Mouse (Mus musculus) cerebellum, adult 2 months (tissue): ENCODE results near the gene Wdr93. TPM values are rescaled to one million over a fixed set of nuclear protein-coding genes. Genes with fewer than 3 reads are reported as not detected.

Source experiments
- DNase-seq, 2 experiments: peaks; one replicate each; pipeline ENCODE4 v3.0.0; 2021
- H3K27ac ChIP-seq: fragments of 200-500 bp; 2 replicates; pipeline ENCODE4 v1.5.1; 2012; ENCODE audit warnings: low read length, control low read depth, inconsistent platforms; ENCODE audit not compliant: insufficient read depth
- H3K27me3 ChIP-seq: fragments of 200-500 bp; 2 replicates; pipeline ENCODE4 v1.6.1; 2012; ENCODE audit warnings: inconsistent platforms, mild to moderate bottlenecking, low read length, moderate library complexity; ENCODE audit not compliant: control insufficient read depth, insufficient read depth
- H3K4me1 ChIP-seq: fragments of 200-500 bp; 2 replicates; pipeline ENCODE4 v1.6.1; 2011; ENCODE audit warnings: low read length; ENCODE audit not compliant: control insufficient read depth, insufficient read depth
- H3K4me3 ChIP-seq: fragments of 200-500 bp; replicated peaks from 2 replicates; pipeline ENCODE3; 2011; ENCODE audit warnings: mild to moderate bottlenecking, low read depth, low read length, control low read depth; ENCODE audit not compliant: insufficient read depth
- CTCF ChIP-seq: fragments of 200-500 bp; IDR thresholded peaks from 2 replicates; pipeline ENCODE4 v1.5.1; 2011; ENCODE audit warnings: low read depth, mild to moderate bottlenecking, control low read depth, low read length, moderate library complexity, borderline replicate concordance; ENCODE audit not compliant: insufficient read depth
- POLR2A ChIP-seq: fragments of 200-500 bp; IDR thresholded peaks from 2 replicates; pipeline ENCODE4 v1.6.1; 2011; ENCODE audit warnings: low read length, control low read depth, borderline replicate concordance; ENCODE audit not compliant: insufficient read depth
- WGBS: fragments of 180-500 bp; shearing (Covaris S2); methylation state at CpG from one replicate; pipeline ENCODE4 v1.1.7; 2018; 5-methylcytosine and 5-hydroxymethylcytosine counted together
- polyA plus RNA-seq: library from polyadenylated mRNA; depleted of rRNA; stranded (reverse); fragments of >200 nt; gene quantifications from 2 replicates; pipeline ENCODE4 v1.2.3, GENCODE M21; 2012

The Wdr93 gene
- polyA plus RNA-seq, 1 experiment, result 0.23 TPM

DNA sequence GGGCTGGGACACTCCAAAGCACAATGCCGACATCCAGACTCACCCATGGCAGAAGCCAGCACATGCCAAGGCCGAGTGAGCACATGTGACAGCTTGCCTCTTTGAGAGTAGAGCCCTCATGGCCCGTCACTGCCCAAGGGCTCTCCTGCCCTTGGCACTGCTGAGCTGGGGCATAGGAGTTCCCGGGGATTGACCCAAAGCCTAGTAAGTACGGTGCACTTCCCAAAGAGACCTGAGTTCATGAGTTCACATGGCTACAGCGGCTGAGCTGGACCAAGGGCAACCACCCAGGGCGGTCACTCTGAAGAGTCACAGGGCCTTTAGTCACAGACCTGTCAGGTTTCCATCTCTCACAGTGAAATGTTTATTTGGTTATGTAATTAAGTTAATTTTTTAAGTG is 65.6 kb downstream of the Wdr93 start:
- H3K4me1 ChIP-seq, result no peaks in the 10 kb centered on the region
- H3K27me3 ChIP-seq, result no peaks in the 10 kb centered on the region
- TF ChIP-seq POLR2A (no peak), CTCF (no peak)
- DNase-seq, result no peak
- 65% methylated on average over 7 of the region's 7 CpGs for WGBS
- H3K27ac ChIP-seq, result no peak overlapping the region
- no peak overlapping the region for H3K4me3 ChIP-seq

DNA sequence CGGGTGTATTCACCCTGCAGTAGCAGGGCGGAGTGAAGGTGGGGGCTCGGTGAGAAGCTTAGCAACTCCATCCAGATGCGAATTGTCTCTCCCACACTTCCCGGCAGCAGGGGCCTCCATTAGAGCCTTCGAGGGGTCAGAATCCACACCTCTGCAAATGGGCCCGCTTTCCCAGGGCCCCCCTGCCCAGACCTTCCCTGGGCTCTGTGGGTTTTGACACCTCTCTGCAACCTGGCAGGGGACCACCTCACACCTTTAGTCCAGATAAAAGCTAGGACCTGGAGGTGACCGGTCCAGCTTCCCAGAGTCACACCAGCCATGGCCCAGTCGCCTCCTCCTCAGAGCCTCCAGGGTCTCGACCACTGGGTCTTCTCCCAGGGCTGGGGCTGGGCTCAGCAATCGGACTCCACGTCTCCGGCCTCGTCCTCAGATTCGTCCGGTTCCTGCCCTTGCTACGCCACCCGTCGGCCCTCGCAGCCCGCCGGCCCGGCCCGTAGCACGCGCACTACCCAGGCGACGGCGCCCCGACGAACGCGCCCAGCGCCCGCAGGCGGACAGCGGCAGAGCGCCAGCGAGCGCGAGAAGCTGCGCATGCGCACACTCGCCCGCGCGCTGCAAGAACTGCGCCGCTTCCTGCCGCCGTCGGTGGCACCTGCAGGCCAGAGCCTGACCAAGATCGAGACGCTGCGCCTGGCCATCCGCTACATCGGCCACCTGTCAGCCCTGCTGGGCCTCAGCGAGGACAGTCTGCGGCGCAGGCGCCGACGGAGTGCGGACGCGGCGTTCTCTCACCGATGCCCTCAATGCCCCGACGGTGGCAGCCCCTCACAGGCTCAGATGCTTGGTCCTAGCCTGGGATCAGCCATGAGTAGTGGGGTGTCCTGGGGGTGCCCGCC is 67.9 kb downstream of the Wdr93 start, which contains the start of gene Mesp2:
Gene Mesp2, plus strand, starts transcription at position 117 of the 896 bp plus-strand sequence.
- Histone ChIP-seq H3K4me3 (no peak within 1 kb of the TSS), H3K4me1 (no peaks in the 10 kb centered on the region), H3K27ac (no peak within 1 kb of the TSS), H3K27me3 (no peaks in the 10 kb centered on the region)
- DNase-seq, result peak; percentile 41 to 43
- no peak for TF ChIP-seq CTCF
- TF ChIP-seq POLR2A, result no peak
- 14% methylated on average over 71 of the region's 71 CpGs for WGBS

DNA sequence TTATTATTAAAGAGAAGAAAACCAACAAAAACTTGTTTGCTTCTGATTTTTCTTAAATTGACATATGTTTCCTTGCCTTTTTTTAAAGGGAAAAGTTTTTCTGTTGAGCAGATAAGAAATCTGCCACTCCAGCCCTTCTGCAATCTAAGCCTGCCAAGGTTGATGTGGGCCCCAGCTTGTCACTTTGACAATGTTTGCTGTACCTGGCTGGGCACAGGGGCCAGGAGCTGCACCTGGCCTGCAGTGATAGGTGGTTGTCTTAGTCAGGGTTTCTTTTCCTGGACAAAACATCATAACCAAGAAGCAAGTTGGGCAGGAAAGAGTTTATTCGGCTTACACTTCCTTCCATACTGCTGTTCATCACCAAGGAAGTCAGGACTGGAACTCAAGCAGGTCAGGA is 70.4 kb downstream of the Wdr93 start:
- TF ChIP-seq POLR2A, result no peak
- H3K27me3 ChIP-seq, result no peaks in the 10 kb centered on the region
- no peak overlapping the region for H3K4me3 ChIP-seq
- DNase-seq, result no peak
- H3K27ac ChIP-seq, result no peak overlapping the region
- H3K4me1 ChIP-seq, result no peaks in the 10 kb centered on the region; the same call in 1 of the 2 replicates
- WGBS, result 93% methylated on average over 1 of the region's 1 CpGs

DNA sequence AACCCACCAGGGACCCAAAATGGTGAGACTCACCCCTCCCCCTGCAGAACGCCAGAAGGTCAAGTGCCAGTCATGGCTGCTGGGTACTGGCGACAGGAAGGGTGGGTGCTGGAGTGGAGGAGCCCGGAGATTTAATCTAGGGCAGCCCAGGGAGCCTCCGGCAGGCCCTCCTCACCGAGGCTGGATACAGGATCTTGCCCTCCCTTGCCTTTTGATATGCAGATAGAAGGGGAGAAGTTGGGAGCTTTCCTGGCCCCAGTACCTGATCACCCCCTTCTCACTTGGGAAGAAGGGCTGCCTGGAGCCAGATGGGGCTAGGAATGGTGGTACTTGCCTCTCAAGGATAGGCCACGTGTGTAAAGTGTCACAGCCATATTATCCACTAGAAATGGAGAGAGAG is 75.4 kb downstream of the Wdr93 start:
- WGBS, result 17% methylated on average over 6 of the region's 6 CpGs
- Histone ChIP-seq H3K27me3 (no peaks in the 10 kb centered on the region), H3K4me1 (no peaks in the 10 kb centered on the region; the same call in 1 of the 2 replicates), H3K27ac (no peak overlapping the region), H3K4me3 (no peak overlapping the region)
- no peak for DNase-seq
- TF ChIP-seq POLR2A (no peak), CTCF (no peak)

DNA sequence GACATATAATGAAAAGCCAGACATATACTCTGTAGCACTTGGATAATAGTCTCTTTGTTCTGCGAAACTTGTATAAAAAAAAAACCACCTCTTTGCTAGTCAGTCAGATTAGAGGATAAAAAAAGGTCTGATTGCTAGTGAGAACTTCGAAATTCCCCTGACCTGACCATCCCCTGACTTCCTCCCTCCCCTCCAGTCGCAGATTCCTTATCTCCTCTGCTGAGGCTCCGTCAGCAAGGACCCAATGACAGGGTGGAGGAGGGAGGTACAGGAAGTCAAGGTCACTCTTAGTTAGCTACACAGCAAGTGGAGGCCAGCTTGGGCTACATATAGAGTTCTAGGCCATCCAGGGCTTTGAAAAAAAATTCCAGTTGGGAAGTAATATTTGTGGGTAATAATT is 76.6 kb downstream of the Wdr93 start:
- 79% methylated on average over 4 of the region's 4 CpGs for WGBS
- H3K27ac ChIP-seq, result no peak overlapping the region

DNA sequence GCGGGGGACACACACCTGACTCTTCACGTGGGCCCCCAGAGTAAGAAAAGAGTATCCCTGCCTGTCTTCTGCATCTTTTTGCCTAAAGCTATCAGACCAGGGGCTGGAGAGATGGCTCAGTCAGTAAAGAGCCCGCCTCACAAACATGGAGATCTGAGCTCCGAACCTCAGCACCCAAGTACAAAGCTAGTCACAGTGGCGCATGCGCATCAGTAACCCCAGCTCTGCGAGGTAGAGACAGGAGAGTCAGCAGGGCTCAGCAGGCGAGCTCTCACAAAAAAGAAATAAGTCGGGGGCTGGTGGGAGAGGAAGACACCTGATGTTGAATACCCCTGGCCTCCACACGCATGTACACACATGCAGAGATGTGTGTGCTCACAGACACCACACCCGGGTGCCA is 77.0 kb downstream of the Wdr93 start:
- 58% methylated on average over 11 of the region's 11 CpGs for WGBS

More for the DNA sequence above, 76.6 kb downstream of the Wdr93 start:
- no peaks in the 10 kb centered on the region; the same call in 1 of the 2 replicates for H3K4me1 ChIP-seq
- no peak overlapping the region for H3K4me3 ChIP-seq
- no peaks in the 10 kb centered on the region for H3K27me3 ChIP-seq
- no peak for TF ChIP-seq CTCF
- TF ChIP-seq POLR2A, result no peak
- no peak for DNase-seq

DNA sequence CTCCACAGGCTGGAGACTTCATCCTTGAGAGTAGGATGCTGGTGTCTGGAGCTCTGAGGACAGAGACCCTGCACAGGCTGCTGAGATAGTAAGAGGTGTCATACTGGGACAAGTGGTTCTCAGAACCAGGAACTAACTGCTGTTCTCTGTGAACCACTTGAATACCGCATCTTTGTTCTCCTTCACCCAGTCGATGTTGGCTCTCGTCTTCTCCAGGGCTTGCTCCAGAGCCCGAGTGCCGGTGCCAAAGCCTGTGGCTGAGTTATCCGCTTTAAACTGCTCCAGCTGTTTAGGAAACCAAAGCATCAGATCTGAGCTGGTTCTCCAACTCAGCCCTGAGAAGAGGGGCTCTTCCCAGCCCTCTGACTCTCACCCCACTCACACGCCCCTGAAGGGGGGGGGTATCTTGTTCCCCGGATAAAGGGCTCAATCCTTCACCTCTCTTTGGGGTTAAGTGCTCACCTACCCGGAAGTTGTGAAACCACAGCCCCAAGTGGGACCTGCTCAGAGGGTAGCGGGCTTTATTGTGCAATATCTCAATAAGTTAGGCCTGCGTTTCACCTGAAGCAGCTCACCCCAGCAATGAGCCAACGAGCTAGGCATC is 79.2 kb downstream of the Wdr93 start:
- Histone ChIP-seq H3K27ac (no peak overlapping the region), H3K27me3 (no peaks in the 10 kb centered on the region), H3K4me3 (no peak overlapping the region), H3K4me1 (no peaks in the 10 kb centered on the region; the same call in 1 of the 2 replicates)
- no peak for DNase-seq
- TF ChIP-seq CTCF (no peak), POLR2A (no peak)
- WGBS, result 68% methylated on average over 12 of the region's 12 CpGs

More for the DNA sequence above, 77.0 kb downstream of the Wdr93 start:
- Histone ChIP-seq H3K27me3 (no peaks in the 10 kb centered on the region), H3K4me3 (no peak overlapping the region), H3K27ac (no peak overlapping the region), H3K4me1 (no peaks in the 10 kb centered on the region; the same call in 1 of the 2 replicates)
- no peak for DNase-seq
- TF ChIP-seq CTCF, result no peak
- no peak for TF ChIP-seq POLR2A
